Mouse (Mus musculus) heart, adult 2 months (tissue): Measurements from ENCODE around the gene Prdm5. TPM values are rescaled to one million over a fixed set of nuclear protein-coding genes. Genes with fewer than 3 reads are reported as not detected.
A peak's percentile ranks its signal among the peaks of the same experiment; 100 is the strongest.

Experiments used
- DNase-seq, 2 experiments: peaks; one replicate each; pipeline ENCODE4 v3.0.0; 2021
- H3K27ac ChIP-seq: fragments of 200-600 bp; 2 replicates; pipeline ENCODE4 v1.8.1; 2022
- H3K27me3 ChIP-seq: fragments of 200-500 bp; 2 replicates; pipeline ENCODE4 v1.6.1; 2012; ENCODE audit warnings: mild to moderate bottlenecking, low read length, inconsistent platforms, mixed read lengths; ENCODE audit not compliant: control insufficient read depth, insufficient read depth
- H3K36me3 ChIP-seq: fragments of 200-500 bp; 2 replicates; pipeline ENCODE4 v1.6.1; 2012; ENCODE audit warnings: low read length, inconsistent platforms; ENCODE audit not compliant: control insufficient read depth, insufficient read depth
- H3K4me1 ChIP-seq: fragments of 200-500 bp; 2 replicates; pipeline ENCODE4 v1.6.1; 2011; ENCODE audit warnings: low read length; ENCODE audit not compliant: control insufficient read depth, insufficient read depth
- H3K4me3 ChIP-seq: fragments of 200-600 bp; 2 replicates; pipeline ENCODE4 v1.8.1; 2022
- H3K79me2 ChIP-seq: fragments of 200-500 bp; replicated peaks from 2 replicates; pipeline ENCODE4 v1.6.1; 2012; ENCODE audit warnings: mild to moderate bottlenecking, inconsistent platforms, low read length, moderate library complexity, mixed read lengths; ENCODE audit not compliant: control insufficient read depth, insufficient read depth
- H3K9ac ChIP-seq: fragments of 200-500 bp; 2 replicates; pipeline ENCODE4 v1.6.1; 2012; ENCODE audit warnings: low read depth, mild to moderate bottlenecking, control low read depth, inconsistent platforms, low read length, mixed read lengths
- CTCF ChIP-seq: fragments of 200-600 bp; IDR thresholded peaks from 2 replicates; pipeline ENCODE4 v1.8.1; 2022; ENCODE audit warnings: antibody characterized with exemption, mild to moderate bottlenecking, moderate library complexity
- EP300 ChIP-seq: fragments of 200-500 bp; IDR thresholded peaks from 2 replicates; pipeline ENCODE4 v1.6.1; 2011; ENCODE audit warnings: low read depth, low read length, control low read depth; ENCODE audit not compliant: insufficient read depth
- POLR2A ChIP-seq: fragments of 200-500 bp; IDR thresholded peaks from 2 replicates; pipeline ENCODE4 v1.6.1; 2011; ENCODE audit warnings: mild to moderate bottlenecking, low read depth, low read length, control low read depth; ENCODE audit not compliant: insufficient read depth
- WGBS: fragments of 180-500 bp; shearing (Covaris S2); methylation state at CpG from one replicate; pipeline ENCODE4 v1.1.7; 2018; 5-methylcytosine and 5-hydroxymethylcytosine counted together
- intact Hi-C: fragments of 180-260 bp; cut with DNase I; formaldehyde crosslinking; loops from one replicate; pipeline ENCODE4 v1.15.1; 2025
- polyA plus RNA-seq: library from polyadenylated mRNA; depleted of rRNA; stranded (reverse); fragments of >200 nt; gene quantifications from 2 replicates; pipeline ENCODE4 v1.2.3, GENCODE M21; 2012
- total RNA-seq, 2 experiments: library from RNA; stranded (reverse); gene quantifications; 2 replicates each; pipeline ENCODE4 v1.2.3; 2021

Gene Prdm5
- total and polyA plus RNA-seq, 3 experiments = 2.8 to 8.4 (median 7.5) TPM

DNA sequence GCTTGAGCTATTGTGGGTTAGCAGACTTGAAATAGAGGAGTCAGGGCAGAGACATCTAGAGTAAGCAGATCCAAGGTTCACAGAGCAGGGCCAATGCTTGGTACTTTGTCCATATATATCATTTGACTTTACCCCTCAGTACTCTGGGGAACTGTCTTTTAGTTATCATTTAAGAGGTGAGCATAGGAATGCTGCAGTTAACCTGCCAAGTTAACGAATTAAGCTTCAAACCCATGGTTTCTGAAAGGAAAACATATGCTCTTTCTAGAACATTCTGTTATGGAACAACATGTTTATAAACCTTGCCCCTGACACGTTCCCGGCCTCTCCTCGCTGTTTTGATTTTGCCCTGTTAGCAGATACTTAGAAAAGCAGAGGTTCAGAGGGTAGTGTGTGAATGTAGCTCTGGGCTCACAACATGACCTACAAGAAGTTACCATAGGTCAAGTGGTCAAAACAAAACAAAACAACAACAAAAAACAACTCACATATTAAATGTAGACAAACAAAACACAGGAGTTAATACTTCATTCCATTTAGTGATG is 973 bp downstream of the Prdm5 start:
- intact Hi-C loops = loop anchor here (10.0 kb wide), 1 partner anchor 105 kb away; the partner anchor contains the start of gene Ndnf
- Histone ChIP-seq H3K4me1 (peaks cover 2% of the 10 kb centered on the region; the same call in 1 of the 2 replicates), H3K4me3 (peak overlapping the region; percentile 69), H3K36me3 (no peaks in the 10 kb centered on the region; the same call in 1 of the 2 replicates), H3K79me2 (peaks cover 4% of the 10 kb centered on the region), H3K27ac (no peak overlapping the region), H3K27me3 (no peaks in the 10 kb centered on the region), H3K9ac (peak overlapping the region; percentile 92; the same call in 1 of the 2 replicates)
- no peak for DNase-seq
- TF ChIP-seq POLR2A = no peak
- no peak for TF ChIP-seq CTCF
- TF ChIP-seq EP300 = no peak
- 87% methylated on average over 4 of the region's 4 CpGs for WGBS

DNA sequence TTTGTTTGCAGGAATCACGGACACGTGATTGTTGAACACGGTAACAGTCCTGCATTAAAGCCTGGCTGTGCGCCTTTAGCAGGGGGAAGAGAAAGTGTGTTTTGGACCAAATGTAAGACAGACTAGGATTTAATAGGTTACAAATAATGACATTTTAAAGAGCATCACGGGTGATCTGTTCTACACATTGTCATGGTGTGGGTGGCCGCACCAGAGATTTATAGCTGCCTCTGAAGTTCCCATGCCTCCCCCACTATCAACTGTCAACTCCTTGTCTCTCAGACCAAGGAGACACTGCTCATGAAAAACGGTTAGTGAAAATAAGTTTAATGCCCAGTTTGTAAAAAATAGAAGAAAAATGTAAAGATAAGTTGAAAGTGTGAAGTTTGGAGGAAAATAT is 2.7 kb downstream of the Prdm5 start:
- peaks cover 4% of the 10 kb centered on the region for H3K79me2 ChIP-seq
- H3K4me1 ChIP-seq = peaks cover 2% of the 10 kb centered on the region; the same call in 1 of the 2 replicates
- H3K9ac ChIP-seq = no peak overlapping the region
- no peak for TF ChIP-seq EP300
- TF ChIP-seq CTCF = no peak
- TF ChIP-seq POLR2A = no peak
- 80% methylated on average over 7 of the region's 7 CpGs for WGBS
- H3K36me3 ChIP-seq = no peaks in the 10 kb centered on the region; the same call in 1 of the 2 replicates
- intact Hi-C loops = no loop called here
- no peaks in the 10 kb centered on the region for H3K27me3 ChIP-seq
- H3K27ac ChIP-seq = no peak overlapping the region
- no peak for DNase-seq
- H3K4me3 ChIP-seq = no peak overlapping the region

DNA sequence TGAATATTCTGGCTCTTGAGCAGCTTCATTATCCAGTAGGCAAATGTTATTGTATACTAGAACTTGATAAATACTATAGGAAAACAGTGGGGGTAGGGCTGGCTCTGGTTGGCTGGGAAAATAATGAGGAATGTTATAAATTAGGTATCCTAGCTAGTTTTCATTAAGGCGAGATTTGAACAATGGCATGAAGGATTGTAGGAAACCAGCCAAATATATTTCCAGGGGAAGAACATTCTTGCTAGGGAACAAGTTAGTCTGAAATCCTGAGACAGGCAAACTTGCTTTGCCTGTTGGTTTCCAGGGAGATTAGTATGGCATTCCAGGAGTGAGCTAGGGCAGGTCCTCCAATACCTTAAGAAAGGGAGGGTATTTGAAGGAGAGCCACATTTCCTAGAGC is 4.9 kb downstream of the Prdm5 start:
- Histone ChIP-seq H3K27ac (no peak overlapping the region), H3K79me2 (peaks cover 4% of the 10 kb centered on the region), H3K9ac (no peak overlapping the region), H3K27me3 (no peaks in the 10 kb centered on the region), H3K36me3 (no peaks in the 10 kb centered on the region; the same call in 1 of the 2 replicates), H3K4me3 (no peak overlapping the region), H3K4me1 (no peaks in the 10 kb centered on the region; the same call in 1 of the 2 replicates)
- TF ChIP-seq POLR2A (no peak), EP300 (no peak), CTCF (no peak)
- DNase-seq = no peak
- WGBS = 58% methylated on average over 1 of the region's 1 CpGs
- intact Hi-C loops = no loop called here

DNA sequence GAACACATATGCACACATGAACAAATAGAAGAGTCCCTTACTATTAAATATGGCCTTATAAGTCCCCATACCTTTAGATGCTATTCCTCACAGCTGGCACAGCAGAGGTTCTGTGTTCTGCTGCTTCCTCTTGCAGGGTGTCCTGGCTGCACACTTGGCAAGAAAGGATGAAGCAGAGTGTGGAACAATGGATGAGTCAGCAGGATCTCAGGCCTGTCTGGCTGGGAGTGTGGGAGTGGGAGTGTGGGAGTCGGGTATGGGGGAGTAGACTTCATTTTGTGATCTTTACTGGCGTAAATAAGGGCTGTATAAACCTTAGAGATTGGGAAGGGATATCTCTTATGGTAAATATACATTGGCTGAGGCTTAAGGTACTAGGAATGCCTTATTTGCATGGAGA is 14.1 kb downstream of the Prdm5 start:
- WGBS = 36% methylated on average over 2 of the region's 2 CpGs
- TF ChIP-seq POLR2A = no peak
- TF ChIP-seq EP300 = no peak
- no peak for TF ChIP-seq CTCF
- intact Hi-C loops = no loop called here

DNA sequence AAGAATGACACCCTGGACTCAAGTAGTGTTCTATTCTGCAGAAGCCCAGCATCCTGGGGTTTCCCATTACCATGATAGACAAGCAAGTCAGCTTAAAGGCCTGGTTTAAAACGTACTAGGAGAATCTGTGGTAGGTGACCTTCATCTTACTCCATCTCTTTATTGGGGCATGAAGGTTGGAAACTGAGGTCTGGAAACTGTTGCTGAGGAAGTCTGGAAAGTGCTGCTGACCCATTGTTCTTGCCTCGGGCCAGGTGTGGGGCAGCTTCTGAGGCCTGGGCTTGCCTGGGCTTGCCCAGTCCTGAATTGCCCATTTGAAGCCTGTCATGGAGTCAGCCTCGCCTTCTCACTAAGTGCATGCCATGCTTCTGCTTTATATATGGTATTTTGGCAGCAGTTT is 17.8 kb downstream of the Prdm5 start:
- 93% methylated on average over 3 of the region's 3 CpGs for WGBS
- intact Hi-C loops = no loop called here
- no peaks in the 10 kb centered on the region for H3K79me2 ChIP-seq
- TF ChIP-seq EP300 = no peak
- TF ChIP-seq POLR2A = no peak
- TF ChIP-seq CTCF = no peak
- no peaks in the 10 kb centered on the region for H3K27me3 ChIP-seq
- H3K4me1 ChIP-seq = peaks cover 1% of the 10 kb centered on the region; the same call in 1 of the 2 replicates
- H3K4me3 ChIP-seq = no peak overlapping the region
- no peaks in the 10 kb centered on the region for H3K36me3 ChIP-seq
- no peak overlapping the region for H3K9ac ChIP-seq
- no peak overlapping the region for H3K27ac ChIP-seq
- DNase-seq = no peak

More for the DNA sequence above, 14.1 kb downstream of the Prdm5 start:
- Histone ChIP-seq H3K79me2 (no peaks in the 10 kb centered on the region), H3K9ac (no peak overlapping the region), H3K4me3 (no peak overlapping the region), H3K27me3 (no peaks in the 10 kb centered on the region), H3K4me1 (peaks cover 1% of the 10 kb centered on the region; the same call in 1 of the 2 replicates), H3K36me3 (no peaks in the 10 kb centered on the region), H3K27ac (no peak overlapping the region)
- no peak for DNase-seq

DNA sequence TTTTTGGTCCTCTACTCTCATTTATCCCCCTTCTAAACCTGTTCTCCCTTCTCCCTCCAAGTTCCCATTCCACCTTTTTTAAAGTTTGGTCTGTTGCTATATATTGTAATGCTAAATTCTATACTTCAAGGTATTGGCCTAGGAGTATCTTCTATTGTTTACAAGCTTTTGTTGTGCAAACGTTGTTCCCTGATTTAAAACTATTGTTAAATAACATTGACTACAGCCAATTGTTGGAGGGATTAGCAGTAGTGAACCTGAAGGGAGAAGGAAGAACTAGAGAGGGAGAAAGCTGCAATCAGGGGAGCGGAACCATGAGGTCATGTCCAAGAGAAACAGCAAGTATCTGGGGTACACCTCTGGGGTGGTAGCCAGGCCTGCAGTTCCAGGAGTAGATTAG is 18.5 kb downstream of the Prdm5 start:
- Histone ChIP-seq H3K9ac (no peak overlapping the region), H3K36me3 (no peaks in the 10 kb centered on the region; the same call in 1 of the 2 replicates), H3K4me3 (no peak overlapping the region), H3K27me3 (no peaks in the 10 kb centered on the region), H3K27ac (no peak overlapping the region), H3K4me1 (peaks cover 1% of the 10 kb centered on the region; the same call in 1 of the 2 replicates), H3K79me2 (no peaks in the 10 kb centered on the region)
- intact Hi-C loops = no loop called here
- no peak for DNase-seq
- 80% methylated on average over 2 of the region's 2 CpGs for WGBS
- no peak for TF ChIP-seq CTCF
- no peak for TF ChIP-seq EP300
- no peak for TF ChIP-seq POLR2A
